In genomic region chr2:69471837-69472236, GRCm38 (mm10) we compare ENCODE assay signal across 12 mouse cellular contexts.
DNase-seq lines count a peak whose midpoint lies in the region; ATAC-seq and TF ChIP-seq lines count a peak whose summit lies in the region.
"Had no signal": no experiment of that assay in that cellular context is flagged by ENCODE, and none has a peak within 500 bp of the region (broad histone marks: within the 10 kb centered on the region; RNA-seq: fewer than 3 reads in every experiment).

No protein-coding gene starts in this region.

- POLR2A ChIA-PET in Patski (lab: Charles Lee) = no interaction called here

- no peak overlapping the region for H3K9ac ChIP-seq in limb, embryonic 13.5 days

- ATAC-seq in frontal cortex, adult (ENCODE audit: low TSS enrichment) = 0 out of 2 replicates have a peak, but pooled peaks have one; percentile 41
- peak; percentile 44; the same call in 1 of the 2 replicates for ATAC-seq in limb, embryonic 13.5 days (ENCODE audit: low FRiP score, low read depth)
- no peak for ATAC-seq in Patski

- WGBS in limb, embryonic 13.5 days = 79% methylated on average over 4 of the region's 4 CpGs
- WGBS in limb, embryonic 10.5 days = 90% methylated on average over 4 of the region's 4 CpGs

- no peak overlapping the region for H3K4me3 ChIP-seq in limb, embryonic 13.5 days
- H3K4me3 ChIP-seq in limb, embryonic 10.5 days = no peak overlapping the region
- H3K4me3 ChIP-seq: heart, embryonic 10.5 days had no signal

- H3K27me3 ChIP-seq in limb, embryonic 13.5 days = no peaks in the 10 kb centered on the region
- H3K27me3 ChIP-seq in limb, embryonic 10.5 days (ENCODE audit: low read depth, poor library complexity, severe bottlenecking) = no peaks in the 10 kb centered on the region
- no peaks in the 10 kb centered on the region for H3K27me3 ChIP-seq in Patski

- TF ChIP-seq CTCF in Patski (IDR thresholded peaks at IDR 0.05) = peak; percentile 33

- H3K9me3 ChIP-seq in limb, embryonic 13.5 days = no peaks in the 10 kb centered on the region
- no peaks in the 10 kb centered on the region for H3K9me3 ChIP-seq in limb, embryonic 10.5 days (replicated peaks)
- H3K9me3 ChIP-seq: heart, embryonic 10.5 days had no signal

- CTCF ChIA-PET in Patski (lab: Charles Lee) = no interaction called here

- no peak for DNase-seq in frontal cortex, postnatal 25 days (ENCODE audit: low spot score in 2 of 2)
- no peak for DNase-seq in limb, embryonic 10.5 days (ENCODE audit: low spot score)
- no peak for DNase-seq in Patski (ENCODE audit: low read depth, low spot score)
- DNase-seq in lung, postnatal 10 days = peak; percentile 26
- no peak for DNase-seq in adrenal gland, postnatal 10 days
- DNase-seq in layer of hippocampus, adult 9-10 months (ENCODE audit: low spot score) = no peak
- DNase-seq: kidney, adult 8-10 months; liver; thymus, postnatal 25 days had no signal

- no peak overlapping the region for H3K4me2 ChIP-seq in limb, embryonic 13.5 days (replicated peaks)

- no peaks in the 10 kb centered on the region for H3K36me3 ChIP-seq in limb, embryonic 13.5 days
- H3K36me3 ChIP-seq in limb, embryonic 10.5 days = no peaks in the 10 kb centered on the region
- H3K36me3 ChIP-seq: heart, embryonic 10.5 days had no signal

- in situ Hi-C loops in Patski (cut with MboI; ENCODE audit: low pct_unique_long_range_greater_than_20kb) = no loop called here

- H3K4me1 ChIP-seq in limb, embryonic 13.5 days = no peaks in the 10 kb centered on the region
- H3K4me1 ChIP-seq in limb, embryonic 10.5 days = no peaks in the 10 kb centered on the region

- no peak overlapping the region for H3K27ac ChIP-seq in limb, embryonic 13.5 days
- H3K27ac ChIP-seq in limb, embryonic 10.5 days = no peak overlapping the region
- H3K27ac ChIP-seq: heart, embryonic 10.5 days had no signal
